Mouse (Mus musculus) adrenal gland, postnatal 25 days (tissue): ENCODE measurements around the gene Toporsl. TPM values are rescaled to one million over a fixed set of nuclear protein-coding genes. Genes with fewer than 3 reads are reported as not detected.

Experiments
- DNase-seq: peaks from one replicate; pipeline ENCODE4 v3.0.0; 2021; ENCODE audit warnings: mixed read lengths
- long read RNA-seq: library from polyadenylated mRNA; stranded (forward); transcript quantifications from one replicate; pipeline ENCODE4 v2.0.0, GENCODE M21; 2021
- total RNA-seq: library from RNA; stranded (reverse); gene quantifications from 2 replicates; pipeline ENCODE4 v1.2.3, GENCODE M21; 2021

Gene Toporsl
- total RNA-seq, result not detected in 2 replicates
- long read RNA-seq, result 0 reads

- no peak for DNase-seq
Measured at GRCm38 (mm10) chr4:52595927-52596326, at the start of gene Toporsl. Toporsl (plus strand) TSS chr4:52596274.

GRCm38 (mm10) chr4:52557672-52558071 lies 38.4 kb upstream of the Toporsl start:
- no peak for DNase-seq

GRCm38 (mm10) chr4:52558080-52558479 lies 38.0 kb upstream of the Toporsl start:
- DNase-seq, result no peak

GRCm38 (mm10) chr4:52563859-52564258 lies 32.2 kb upstream of the Toporsl start:
- DNase-seq, result no peak

- no peak for DNase-seq
Measured at GRCm38 (mm10) chr4:52586194-52586734, 9.8 kb upstream of the Toporsl start.

- no peak for DNase-seq
Measured at GRCm38 (mm10) chr4:52593821-52594356, 2.2 kb upstream of the Toporsl start.

GRCm38 (mm10) chr4:52594632-52595031 lies 1.4 kb upstream of the Toporsl start:
- no peak for DNase-seq

- no peak for DNase-seq
Measured at GRCm38 (mm10) chr4:52598180-52598881, 2.3 kb downstream of the Toporsl start.

GRCm38 (mm10) chr4:52606923-52607322 lies 10.8 kb downstream of the Toporsl start:
- DNase-seq, result no peak

- no peak for DNase-seq
Measured at GRCm38 (mm10) chr4:52634986-52635385, 38.9 kb downstream of the Toporsl start.

- no peak for DNase-seq
Measured at GRCm38 (mm10) chr4:52647791-52648190, 51.7 kb downstream of the Toporsl start.

GRCm38 (mm10) chr4:52659701-52660100 lies 63.6 kb downstream of the Toporsl start:
- no peak for DNase-seq

- no peak for DNase-seq
Measured at GRCm38 (mm10) chr4:52660701-52661117, 64.6 kb downstream of the Toporsl start.

GRCm38 (mm10) chr4:52661311-52661710 lies 65.2 kb downstream of the Toporsl start:
- DNase-seq, result no peak

Other genes starting within 250 kb of the Toporsl start
- gene Smc2, start 157.0 kb upstream of the Toporsl start, total RNA-seq, result 11.2 and 13.1 TPM in 2 replicates
- not detected in 2 replicates for gene Vma21-ps, start 99.0 kb upstream of the Toporsl start, total RNA-seq
- gene Olfr275, start 218.3 kb downstream of the Toporsl start, total RNA-seq, result not detected in 2 replicates